Mouse (Mus musculus) CH12.LX (cell line): ENCODE measurements at regions not wholly inside any gene's neighbourhood (a gene's known extent, or its start where the extent isn't known, plus 50 kb on each side); places are given as distances from the start of the nearest gene placed in this dataset.

ENCODE experiments used
- DNase-seq: peaks from one replicate; pipeline ENCODE4 v3.0.0-alpha.2; 2013; ENCODE audit errors: extremely low read depth
- H3K27ac ChIP-seq: 2 replicates; pipeline ENCODE4 v1.5.1; 2012; ENCODE audit warnings: low read depth, mild to moderate bottlenecking, control low read depth, moderate library complexity; ENCODE audit not compliant: insufficient read depth
- H3K27me3 ChIP-seq: replicated peaks from 2 replicates; pipeline ENCODE3; 2012; ENCODE audit warnings: inconsistent platforms
- H3K36me3 ChIP-seq, 2 experiments: replicated peaks in 1 of 2; 2 replicates each; pipeline versions ENCODE3 to v1.6.1; 2012; ENCODE audit warnings: inconsistent platforms in 1 of 2, low read length in 1 of 2, mild to moderate bottlenecking in 1 of 2, mixed read lengths in 1 of 2, moderate library complexity in 1 of 2; ENCODE audit not compliant: control insufficient read depth in 1 of 2, insufficient read depth in 1 of 2
- H3K4me1 ChIP-seq, 2 experiments: 2 replicates each; pipeline ENCODE4 v1.6.1; 2012; ENCODE audit warnings: inconsistent platforms in 1 of 2, moderate library complexity in 1 of 2; ENCODE audit not compliant: insufficient read depth in 2 of 2, control insufficient read depth in 1 of 2
- H3K4me2 ChIP-seq: 2 replicates; pipeline ENCODE4 v1.6.1; 2012; ENCODE audit warnings: low read depth, mild to moderate bottlenecking, control low read depth; ENCODE audit not compliant: poor library complexity, insufficient read depth, severe bottlenecking
- H3K4me3 ChIP-seq, 3 experiments: fragments of 150-350 bp in 1 of 3; sonication (generic) in 1 of 3; replicated peaks in 1 of 3; 2 replicates each; pipeline versions ENCODE3 to v1.5.1; 2011 to 2012; ENCODE audit warnings: low read depth in 2 of 3, low read length in 2 of 3, mild to moderate bottlenecking in 2 of 3, moderate library complexity in 2 of 3, control low read depth in 1 of 3, improper control_type of control experiment in 1 of 3, inconsistent platforms in 1 of 3, mixed read lengths in 1 of 3; ENCODE audit not compliant: poor library complexity in 1 of 3
- H3K79me2 ChIP-seq: replicated peaks from 2 replicates; pipeline ENCODE4 v1.6.1; 2012; ENCODE audit warnings: mild to moderate bottlenecking, moderate library complexity; ENCODE audit not compliant: control insufficient read depth, poor library complexity, insufficient read depth, severe bottlenecking; ENCODE audit errors: extremely low read depth
- H3K9ac ChIP-seq: 2 replicates; pipeline ENCODE4 v1.6.1; 2012; ENCODE audit warnings: low read depth, mild to moderate bottlenecking, control low read depth, moderate library complexity; ENCODE audit not compliant: insufficient read depth
- H3K9me3 ChIP-seq: replicated peaks from 2 replicates; pipeline ENCODE3; 2012; ENCODE audit warnings: low read length, inconsistent platforms, mixed read lengths
- CHD1 ChIP-seq: IDR thresholded peaks from 2 replicates; pipeline ENCODE4 v1.6.1; 2012; ENCODE audit warnings: low read depth, low read length, improper control_type of control experiment, inconsistent platforms
- CTCF ChIP-seq, 2 experiments: IDR thresholded peaks in 1 of 2; conservative IDR thresholded peaks in 1 of 2; 2 replicates each; pipeline ENCODE4 v1.5.1; 2011 to 2012; ENCODE audit warnings: low read depth in 2 of 2, low read length in 2 of 2, improper control_type of control experiment in 1 of 2, inconsistent platforms in 1 of 2, mild to moderate bottlenecking in 1 of 2, moderate library complexity in 1 of 2
- ELF1 ChIP-seq: IDR thresholded peaks from 2 replicates; pipeline ENCODE4 v1.6.1; 2014; ENCODE audit warnings: low read depth, mild to moderate bottlenecking, inconsistent platforms, low read length, improper control_type of control experiment
- EP300 ChIP-seq: IDR thresholded peaks from 2 replicates; pipeline ENCODE4 v1.6.1; 2011; ENCODE audit warnings: low read length, improper control_type of control experiment
- ETS1 ChIP-seq: conservative IDR thresholded peaks from 2 replicates; pipeline ENCODE4 v1.6.1; 2012; ENCODE audit warnings: low read depth, mild to moderate bottlenecking, inconsistent platforms, low read length, improper control_type of control experiment, moderate library complexity
- GABPA ChIP-seq: IDR thresholded peaks from 2 replicates; pipeline ENCODE4 v1.6.1; 2012; ENCODE audit warnings: low read depth, low read length, improper control_type of control experiment, inconsistent platforms; ENCODE audit not compliant: insufficient replicate concordance
- KAT2A ChIP-seq: IDR thresholded peaks from 2 replicates; pipeline ENCODE4 v1.6.1; 2012; ENCODE audit warnings: low read length, improper control_type of control experiment, inconsistent platforms; ENCODE audit not compliant: insufficient replicate concordance
- MEF2A ChIP-seq: IDR thresholded peaks from 2 replicates; pipeline ENCODE4 v1.6.1; 2014; ENCODE audit warnings: low read depth, mild to moderate bottlenecking, inconsistent platforms, low read length, improper control_type of control experiment, borderline replicate concordance
- MXI1 ChIP-seq: IDR thresholded peaks from 2 replicates; pipeline ENCODE4 v1.6.1; 2011; ENCODE audit warnings: mild to moderate bottlenecking, low read depth, low read length, improper control_type of control experiment
- POLR2A ChIP-seq: IDR thresholded peaks from 2 replicates; pipeline ENCODE4 v1.6.1; 2011; ENCODE audit warnings: low read depth, mild to moderate bottlenecking, improper control_type of control experiment, low read length
- POLR2AphosphoS2 ChIP-seq: IDR thresholded peaks from 2 replicates; pipeline ENCODE4 v1.6.1; 2011; ENCODE audit warnings: low read depth, low read length, improper control_type of control experiment
- RCOR1 ChIP-seq: conservative IDR thresholded peaks from 2 replicates; pipeline ENCODE4 v1.6.1; 2012; ENCODE audit warnings: low read depth, mild to moderate bottlenecking, inconsistent platforms, low read length, improper control_type of control experiment
- TBP ChIP-seq: conservative IDR thresholded peaks from 2 replicates; pipeline ENCODE4 v1.6.1; 2011; ENCODE audit warnings: low read depth, low read length, improper control_type of control experiment
- UBTF ChIP-seq: IDR thresholded peaks from 2 replicates; pipeline ENCODE4 v1.6.1; 2012; ENCODE audit warnings: low read depth, mild to moderate bottlenecking, inconsistent platforms, low read length, improper control_type of control experiment, moderate library complexity
- USF2 ChIP-seq: conservative IDR thresholded peaks from 2 replicates; pipeline ENCODE4 v1.6.1; 2011; ENCODE audit warnings: low read depth, low read length, improper control_type of control experiment
- ZNF384 ChIP-seq: IDR thresholded peaks from 2 replicates; pipeline ENCODE4 v1.6.1; 2012; ENCODE audit warnings: low read depth, low read length, improper control_type of control experiment, inconsistent platforms
- dilution Hi-C: fragments of 300-500 bp; cut with MboI; formaldehyde crosslinking; loops from 2 replicates; pipeline ENCODE4 v1.14.3; 2020; ENCODE audit warnings: low sequenced_read_pairs; ENCODE audit not compliant: extremely low pct_unique_long_range_greater_than_20kb, extremely low pct_ligation_motif_present
- in situ Hi-C: fragments of 300-500 bp; cut with MboI; formaldehyde crosslinking; loops from 3 replicates; pipeline ENCODE4 v1.14.3; 2019; ENCODE audit warnings: low sequenced_read_pairs, low pct_ligation_motif_present, low pct_unique_long_range_greater_than_20kb, mixed read lengths

- in situ Hi-C loops = no loop called here
These were observed 257.8 kb downstream of the Mycn start for GRCm38 (mm10) chr12:12683733-12684470.

GRCm38 (mm10) chr12:12681101-12681500, 260.6 kb downstream of the Mycn start:
- no peak overlapping the region for H3K4me3 ChIP-seq
- H3K9ac ChIP-seq = no peak overlapping the region
- H3K27ac ChIP-seq = no peak overlapping the region
- no peak for TF ChIP-seq MXI1
- TF ChIP-seq TBP = no peak
- no peak for TF ChIP-seq CTCF (conservative IDR thresholded peaks at IDR 0.05 in 1 of 2, IDR thresholded peaks at IDR 0.05 in 1 of 2; ENCODE audit: low read depth in 2 of 2, low read length in 2 of 2)
- TF ChIP-seq POLR2AphosphoS2 = no peak
- TF ChIP-seq UBTF = no peak
- no peak for TF ChIP-seq ELF1
- TF ChIP-seq POLR2A = no peak
- TF ChIP-seq KAT2A = no peak
- TF ChIP-seq MEF2A = no peak
- TF ChIP-seq ZNF384 = no peak
- no peak for TF ChIP-seq USF2
- no peak for TF ChIP-seq ETS1
- TF ChIP-seq RCOR1 = no peak
- TF ChIP-seq, all 38 proteins: peak for 0
- Histone ChIP-seq H3K4me1 (peaks cover 0 to 7% of the 10 kb centered on the region in 2 experiments; a peak in 2 of 4 replicates), H3K9me3 (no peaks in the 10 kb centered on the region), H3K36me3 (no peaks in the 10 kb centered on the region), H3K79me2 (no peaks in the 10 kb centered on the region), H3K4me2 (no peak overlapping the region), H3K27me3 (no peaks in the 10 kb centered on the region)
- dilution Hi-C loops (no loop called here), in situ Hi-C loops (no loop called here)
- no peak for DNase-seq

More at GRCm38 (mm10) chr12:12683733-12684470, 257.8 kb downstream of the Mycn start:
- Histone ChIP-seq H3K27ac (no peak overlapping the region), H3K27me3 (no peaks in the 10 kb centered on the region), H3K9me3 (no peaks in the 10 kb centered on the region), H3K4me1 (peaks cover 0 to 7% of the 10 kb centered on the region in 2 experiments; a peak in 2 of 4 replicates), H3K4me3 (no peak overlapping the region), H3K36me3 (no peaks in the 10 kb centered on the region), H3K9ac (no peak overlapping the region), H3K4me2 (no peak overlapping the region), H3K79me2 (no peaks in the 10 kb centered on the region)
- dilution Hi-C loops = no loop called here
- no peak for DNase-seq
- TF ChIP-seq EP300 (no peak), GABPA (no peak), CHD1 (no peak), POLR2A (no peak), POLR2AphosphoS2 (no peak), ETS1 (no peak), RCOR1 (no peak)
